Mouse (Mus musculus) heart, postnatal 10 days (tissue): ENCODE results near the gene Mpz. TPM values are rescaled to one million over a fixed set of nuclear protein-coding genes. Genes with fewer than 3 reads are reported as not detected.

Experiments used
- DNase-seq, 2 experiments: peaks; one replicate each; pipeline ENCODE4 v3.0.0; 2021
- intact Hi-C: fragments of 180-260 bp; cut with DNase I; formaldehyde crosslinking; loops from one replicate; pipeline ENCODE4 v1.15.1; 2025
- total RNA-seq, 2 experiments: library from RNA; stranded (reverse); gene quantifications; 2 replicates each; pipeline ENCODE4 v1.2.3; 2021

The Mpz gene
- 10 to 100 TPM; 11.0 to 18.1 TPM for total RNA-seq

DNA sequence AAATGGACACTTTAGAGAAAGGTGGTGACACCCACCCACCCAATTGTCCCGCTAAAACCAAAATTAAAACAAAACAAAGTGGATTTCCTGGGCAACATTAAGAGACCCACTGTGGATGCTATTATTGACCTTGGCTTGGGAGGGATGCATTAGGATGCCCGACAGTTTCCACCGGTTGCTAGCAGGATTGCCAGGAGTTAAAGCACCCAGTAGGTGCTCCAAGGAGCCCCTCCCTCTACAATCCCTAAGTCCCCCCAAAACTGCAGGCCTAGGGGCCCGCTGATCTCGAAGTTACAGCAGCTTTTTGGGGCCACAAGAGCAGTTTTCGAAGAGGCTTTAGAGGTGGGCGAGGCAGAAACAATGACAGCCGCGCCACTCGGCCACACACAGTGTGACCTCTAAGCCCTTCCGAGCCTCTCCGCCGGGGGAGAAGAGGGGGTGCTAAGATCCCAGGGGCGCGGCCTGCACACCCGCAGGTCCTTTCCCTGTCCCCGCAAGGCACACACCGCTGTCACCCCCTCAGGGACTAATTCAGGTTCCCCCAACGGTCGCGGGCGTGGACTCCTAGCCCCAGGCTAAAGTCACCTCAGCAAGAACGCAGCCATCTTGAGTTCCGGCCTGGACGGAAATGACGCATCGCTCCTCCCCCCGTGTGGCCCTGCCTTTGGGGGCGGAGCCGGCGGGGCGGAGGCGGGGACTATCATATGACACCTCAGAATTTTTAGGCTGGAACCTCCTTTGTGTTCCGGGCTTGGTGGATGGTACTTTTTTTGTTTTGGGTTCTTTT, at the start of gene Mpz, which contains the start of gene Sdhc:
Gene Mpz, plus strand, starts transcription at position 738 of the 787 bp plus-strand sequence.
Gene Sdhc, minus strand, starts transcription at position 630 of the 787 bp plus-strand sequence.
- intact Hi-C loops = no loop called here

DNA sequence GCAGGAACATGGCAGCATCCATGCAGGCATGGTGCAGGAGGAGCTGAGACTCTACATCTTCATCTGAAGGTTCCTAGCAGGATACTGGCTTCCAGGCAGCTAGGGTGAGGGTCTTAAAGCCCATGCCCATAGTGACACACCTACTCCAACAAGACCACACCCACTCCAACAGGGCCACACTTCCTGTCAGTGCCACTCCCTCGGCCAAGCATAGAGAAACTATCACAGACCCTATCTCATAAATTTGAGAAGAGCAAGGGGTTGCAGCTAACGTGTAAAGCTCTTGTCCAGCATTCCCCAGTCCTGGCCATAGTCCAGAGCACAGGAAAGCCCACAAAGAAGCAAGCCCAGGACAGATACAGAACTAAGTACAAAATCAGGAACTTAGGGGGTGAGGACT, 49.5 kb upstream of the Mpz start:
- DNase-seq = no peak
- intact Hi-C loops = no loop called here

More for the DNA sequence above, at the start of gene Mpz, which contains the start of gene Sdhc:
- peak; percentile 96 to 98 for DNase-seq

DNA sequence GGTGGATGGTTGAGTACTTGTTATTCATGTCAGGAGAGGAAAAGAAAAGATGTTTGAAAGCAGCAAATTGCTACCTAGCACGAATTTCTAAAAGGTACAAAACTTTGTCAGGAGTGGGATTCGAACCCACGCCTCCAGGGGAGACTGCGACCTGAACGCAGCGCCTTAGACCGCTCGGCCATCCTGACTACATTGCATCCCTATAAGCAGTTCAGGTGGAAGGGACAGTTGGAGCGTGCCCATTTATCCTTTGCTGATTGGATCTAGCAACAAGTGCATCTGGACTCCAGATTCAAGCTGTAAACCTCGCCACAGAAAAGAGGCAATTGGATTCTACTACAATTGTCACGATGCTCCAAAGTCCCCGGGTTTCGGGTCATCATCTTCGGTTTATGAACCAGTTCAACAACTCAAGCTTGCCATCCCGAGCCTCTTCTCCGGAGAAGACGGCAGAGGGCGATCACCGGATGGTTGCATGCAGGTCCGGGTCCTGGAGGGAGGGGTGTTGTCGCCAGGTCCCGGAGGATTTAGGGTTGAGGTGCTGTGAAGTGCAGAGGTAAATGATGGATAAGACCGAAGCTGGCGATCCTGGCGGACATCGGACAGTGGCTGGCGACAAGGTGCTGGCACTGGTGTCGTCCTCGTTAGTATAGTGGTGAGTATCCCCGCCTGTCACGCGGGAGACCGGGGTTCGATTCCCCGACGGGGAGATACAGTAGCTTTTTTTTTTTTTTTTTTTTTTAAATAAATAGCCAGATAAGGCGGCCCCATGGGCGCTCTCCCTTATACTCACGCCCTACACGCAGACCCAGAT, 48.6 kb upstream of the Mpz start:
- peak; percentile 91 to 92 for DNase-seq
- intact Hi-C loops = loop anchor here (1.0 kb wide), 1 partner anchor 64 kb away; no protein-coding TSS in a partner anchor

DNA sequence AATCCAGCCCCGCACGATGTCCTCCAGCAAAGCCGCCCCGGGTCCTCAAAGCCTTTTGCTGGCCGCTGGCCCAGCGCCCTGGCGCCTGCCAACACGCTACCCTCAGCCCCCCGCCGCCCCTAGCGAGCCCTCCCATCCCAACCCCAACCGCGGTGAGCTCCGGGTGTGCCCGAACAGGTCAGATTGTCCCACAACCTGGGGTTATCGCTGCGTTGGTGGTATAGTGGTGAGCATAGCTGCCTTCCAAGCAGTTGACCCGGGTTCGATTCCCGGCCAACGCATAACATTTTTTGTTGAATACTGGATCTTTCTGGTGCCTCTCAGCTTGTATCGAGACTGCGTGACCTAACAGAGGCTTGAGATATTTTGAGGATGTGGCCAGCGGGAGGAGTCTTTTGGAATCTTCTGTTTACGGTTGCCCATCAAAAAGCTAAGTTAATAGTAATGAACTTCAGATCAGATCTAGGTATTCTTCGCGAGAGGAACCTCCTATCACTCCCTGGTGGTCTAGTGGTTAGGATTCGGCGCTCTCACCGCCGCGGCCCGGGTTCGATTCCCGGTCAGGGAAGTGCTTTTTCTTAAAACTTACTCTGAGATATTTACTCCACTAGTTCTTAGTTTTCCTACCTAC, 47.8 kb upstream of the Mpz start:
- DNase-seq = peak; percentile 89 to 90
- intact Hi-C loops = loop anchor here (1.0 kb wide), 1 partner anchor 64 kb away; no protein-coding TSS in a partner anchor

DNA sequence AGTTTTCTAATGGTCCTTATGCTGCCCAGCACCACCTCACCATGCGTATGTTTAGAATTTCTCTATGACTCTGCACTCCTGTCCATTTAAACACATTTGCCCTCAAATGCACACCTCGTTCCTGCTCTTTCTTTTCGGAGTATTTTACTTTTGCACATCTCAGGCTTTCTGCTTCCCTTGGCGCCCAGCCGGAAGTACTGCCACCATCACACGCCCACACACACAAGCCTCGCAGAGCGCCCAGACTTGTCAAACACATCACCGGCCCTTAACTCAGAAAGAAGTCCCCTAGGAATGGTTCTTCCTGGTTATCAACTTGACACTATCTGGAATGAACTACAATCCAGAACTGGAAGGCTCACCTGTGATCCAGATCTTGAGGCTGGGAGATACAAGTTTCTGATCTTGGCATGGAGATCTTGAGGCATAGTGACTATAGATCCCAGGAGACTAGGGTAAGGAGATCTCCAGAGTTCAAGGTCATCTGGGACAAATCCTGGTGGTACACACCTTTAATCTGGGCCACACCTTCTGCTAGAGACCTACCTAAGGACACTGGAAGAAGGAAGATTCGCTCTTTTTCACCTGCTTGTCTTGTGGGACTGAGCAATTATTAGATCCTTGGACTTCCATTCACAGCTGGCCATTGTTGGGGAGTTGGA, 47.2 kb upstream of the Mpz start:
- DNase-seq = no peak
- intact Hi-C loops = no loop called here

DNA sequence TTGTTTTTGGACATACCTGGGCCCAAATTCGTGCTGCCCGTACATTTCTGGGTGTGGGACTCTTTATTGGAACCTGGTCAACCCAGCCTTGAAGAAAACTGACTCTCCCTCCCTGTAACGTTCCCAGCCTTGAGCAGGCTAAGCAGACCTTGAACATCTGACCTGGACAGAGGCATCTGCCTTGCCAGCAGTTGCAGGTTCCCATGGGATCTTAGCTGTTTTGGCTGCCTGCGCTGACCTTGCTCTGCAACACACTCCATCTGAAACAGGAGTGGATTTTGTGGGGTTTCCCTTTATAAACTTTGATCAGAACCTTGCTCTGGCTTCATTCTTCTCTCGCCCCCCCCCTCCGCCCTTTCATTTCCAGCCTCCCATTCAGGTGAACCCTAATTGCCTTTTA, 45.3 kb upstream of the Mpz start:
- DNase-seq = no peak
- intact Hi-C loops = no loop called here

DNA sequence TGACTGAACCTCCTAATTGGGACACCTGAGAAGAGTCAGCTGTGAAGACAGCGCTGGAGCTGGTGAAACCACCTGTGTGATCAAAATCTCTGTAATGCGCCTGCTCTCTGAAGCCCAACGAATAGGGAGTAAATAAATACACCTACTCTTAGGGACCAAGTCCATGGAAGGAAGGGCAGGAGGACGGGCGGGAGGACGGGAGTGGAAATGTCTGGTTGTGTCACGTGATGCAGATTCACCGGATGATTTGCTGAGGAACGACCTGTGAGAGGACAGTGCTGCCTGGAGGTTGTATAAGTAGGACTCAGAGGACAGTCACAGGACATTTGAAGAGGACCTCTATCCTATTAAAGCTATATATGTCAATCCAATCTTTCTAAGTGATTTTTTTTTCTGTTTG, 40.9 kb upstream of the Mpz start:
- no peak for DNase-seq
- intact Hi-C loops = loop anchor here (5.0 to 10.0 kb wide), 3 partner anchors 175 to 365 kb away; partner anchors contain the start of genes Ppox and Usp21

DNA sequence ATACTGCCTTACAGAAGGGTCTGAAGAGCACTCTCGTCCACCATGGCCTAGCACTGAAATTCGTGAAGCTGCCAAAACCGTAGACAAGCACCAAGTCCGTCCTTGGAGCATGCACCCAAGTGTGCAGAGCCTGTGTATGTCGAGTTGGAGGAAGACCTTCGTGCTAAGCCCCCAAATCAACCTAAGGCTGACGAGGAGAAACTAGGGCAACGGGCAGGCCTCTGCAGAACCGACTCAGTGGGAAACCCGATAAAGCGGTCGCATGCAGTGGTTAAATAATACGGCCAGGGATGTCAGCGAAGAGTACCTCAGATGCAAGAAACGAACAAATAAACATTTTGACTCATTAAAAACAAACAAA, 39.9 kb upstream of the Mpz start:
- DNase-seq = no peak
- intact Hi-C loops = loop anchor here (5.0 to 10.0 kb wide), 3 partner anchors 174 to 364 kb away; partner anchors contain the start of genes Ppox and Usp21

DNA sequence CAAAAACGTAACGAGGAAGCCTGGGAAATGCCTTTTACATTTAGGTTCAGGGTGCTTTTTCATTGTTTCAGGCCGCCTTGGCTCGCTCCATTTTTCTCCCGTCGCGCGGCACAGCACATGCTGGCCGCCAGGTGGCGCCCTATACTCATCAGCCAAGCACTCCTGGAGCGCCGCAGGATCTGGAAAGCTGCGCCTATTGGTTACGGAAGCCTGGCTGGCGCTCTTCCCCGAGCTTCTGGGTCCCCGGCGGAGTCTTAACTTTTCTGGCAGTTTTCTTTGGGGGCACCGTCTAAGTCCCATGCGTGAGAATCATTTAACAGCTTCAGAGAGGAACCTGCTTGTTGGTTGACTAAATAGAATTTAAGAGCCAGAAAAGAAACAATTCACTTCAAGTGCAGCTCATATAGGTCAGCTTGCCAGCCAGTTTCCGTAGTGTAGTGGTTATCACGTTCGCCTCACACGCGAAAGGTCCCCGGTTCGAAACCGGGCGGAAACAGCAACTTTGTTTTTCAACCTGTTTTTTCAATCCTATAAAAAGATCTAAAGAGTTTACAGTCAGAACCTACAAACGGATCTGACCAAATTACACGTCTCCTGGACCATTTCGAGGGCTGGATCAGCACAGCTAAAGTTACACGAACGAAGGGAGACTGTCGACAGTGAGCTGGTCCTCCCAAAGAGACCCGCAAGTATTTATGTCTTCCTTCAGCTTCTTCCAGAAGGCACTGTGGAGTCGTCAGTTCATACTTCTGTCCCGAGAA, 39.3 kb upstream of the Mpz start:
- intact Hi-C loops = loop anchor here (5.0 to 10.0 kb wide), 3 partner anchors 174 to 364 kb away; partner anchors contain the start of genes Ppox and Usp21
- peak; percentile 95 to 96 for DNase-seq

DNA sequence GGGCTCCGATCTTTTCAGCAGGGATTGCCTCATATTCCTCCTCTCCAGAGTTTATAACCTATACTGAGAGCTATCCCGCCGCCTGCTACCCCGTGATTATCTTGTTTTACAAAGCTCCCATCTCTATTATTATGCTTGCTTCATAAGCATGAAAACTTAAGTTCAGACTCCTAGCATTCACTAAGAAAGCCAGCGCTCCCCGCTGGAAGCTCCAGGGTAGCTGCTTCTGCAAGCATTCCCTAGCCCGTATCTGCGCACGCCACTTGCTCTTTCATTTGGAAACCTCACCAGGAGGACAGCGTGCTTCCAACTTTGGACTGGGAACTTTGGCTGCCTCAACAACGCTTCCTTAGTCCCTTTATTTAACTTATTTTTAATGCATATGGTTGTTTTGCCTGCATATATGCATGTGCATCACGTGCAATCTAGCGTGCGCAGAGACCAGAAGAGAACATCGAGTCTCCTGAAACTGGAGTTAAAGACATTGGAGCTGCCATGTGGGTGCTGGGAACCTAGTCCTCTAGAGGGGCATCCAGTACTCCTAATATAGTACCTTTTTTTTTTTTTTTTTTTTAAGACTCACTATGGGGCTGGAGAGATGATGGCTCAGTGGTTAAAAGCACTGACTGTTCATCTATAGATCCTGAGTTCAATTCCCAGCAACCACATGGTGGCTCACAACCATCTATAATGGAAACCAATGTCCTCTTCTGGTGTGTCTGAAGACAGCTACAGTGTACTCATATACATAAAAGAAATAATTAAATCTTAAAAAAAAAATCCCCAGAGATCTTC, 38.5 kb upstream of the Mpz start:
- peak; percentile 63 to 74 for DNase-seq
- intact Hi-C loops = loop anchor here (5.0 to 10.0 kb wide), 3 partner anchors 173 to 363 kb away; partner anchors contain the start of genes Ppox and Usp21

DNA sequence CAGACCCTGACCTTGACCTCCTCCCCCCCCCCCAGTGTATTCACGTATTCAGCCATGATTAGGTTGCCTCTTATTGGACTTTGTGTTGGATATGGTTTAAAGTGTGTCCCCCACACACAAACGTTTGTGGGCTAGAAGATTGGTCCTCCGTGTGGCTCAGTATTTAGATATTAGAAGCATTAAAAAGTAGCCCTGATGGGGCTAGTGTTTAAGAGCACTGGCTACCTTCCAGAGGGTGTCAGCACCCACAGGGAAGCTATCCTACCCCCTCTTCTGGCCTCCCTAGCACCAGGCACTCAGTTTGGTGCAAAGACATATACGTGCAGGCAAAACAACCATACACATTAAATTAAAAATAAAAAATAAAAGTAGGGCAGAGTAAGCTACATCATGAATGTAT, 37.5 kb upstream of the Mpz start:
- DNase-seq = no peak

DNA sequence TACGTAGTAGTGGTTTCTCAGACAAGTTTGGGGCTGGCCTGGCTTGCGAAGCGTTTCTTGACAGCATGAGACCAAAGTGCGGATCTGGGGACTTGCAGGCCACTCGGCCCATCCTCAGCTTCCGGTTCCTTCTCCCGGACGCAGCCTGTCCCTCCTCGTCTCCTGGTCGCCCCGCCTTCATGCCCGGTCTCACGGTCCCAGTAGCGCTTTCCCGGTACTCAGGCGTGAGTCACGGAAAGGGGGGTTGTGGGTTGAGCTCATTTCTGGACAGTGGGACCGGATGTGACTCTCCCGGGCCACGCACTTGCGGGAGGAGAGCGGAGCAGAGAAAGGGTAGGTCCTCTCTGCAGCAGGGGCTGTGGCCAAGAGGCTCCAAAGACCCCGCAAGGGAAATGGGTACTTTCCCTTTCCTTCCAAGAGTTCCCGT, 36.6 kb upstream of the Mpz start, which contains the start of gene Cfap126:
Gene Cfap126, plus strand, starts transcription at position 46 of the 427 bp plus-strand sequence.
- intact Hi-C loops = loop anchor here (5.0 to 10.0 kb wide), 3 partner anchors 171 to 361 kb away; partner anchors contain the start of genes Ppox and Usp21
- DNase-seq = peak; percentile 89 to 91

More for the DNA sequence above, 37.5 kb upstream of the Mpz start:
- intact Hi-C loops = loop anchor here (5.0 to 10.0 kb wide), 3 partner anchors 172 to 362 kb away; partner anchors contain the start of genes Ppox and Usp21

DNA sequence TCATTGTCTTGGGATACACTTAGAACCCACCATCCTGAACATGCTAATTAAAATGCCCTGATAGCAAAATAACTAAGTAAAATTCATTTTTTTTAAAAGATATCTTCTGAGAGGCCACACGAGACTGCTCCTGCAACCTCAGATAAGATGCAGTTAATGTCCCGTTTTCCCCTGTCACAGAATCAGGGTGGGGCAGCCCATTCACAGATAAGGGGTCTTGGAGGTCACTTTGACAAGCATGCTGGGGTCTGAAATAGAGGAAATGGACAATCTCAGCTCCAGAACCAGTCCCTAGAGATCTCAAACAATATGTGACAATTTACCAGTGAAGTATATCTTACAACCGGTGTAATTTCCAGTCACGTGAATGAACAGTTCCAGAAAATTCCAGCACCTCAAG, 34.2 kb upstream of the Mpz start:
- intact Hi-C loops = loop anchor here (1.0 to 10.0 kb wide), 4 partner anchors 106 to 359 kb away; partner anchors contain the start of genes Ppox, Tomm40l and Usp21
- no peak for DNase-seq

DNA sequence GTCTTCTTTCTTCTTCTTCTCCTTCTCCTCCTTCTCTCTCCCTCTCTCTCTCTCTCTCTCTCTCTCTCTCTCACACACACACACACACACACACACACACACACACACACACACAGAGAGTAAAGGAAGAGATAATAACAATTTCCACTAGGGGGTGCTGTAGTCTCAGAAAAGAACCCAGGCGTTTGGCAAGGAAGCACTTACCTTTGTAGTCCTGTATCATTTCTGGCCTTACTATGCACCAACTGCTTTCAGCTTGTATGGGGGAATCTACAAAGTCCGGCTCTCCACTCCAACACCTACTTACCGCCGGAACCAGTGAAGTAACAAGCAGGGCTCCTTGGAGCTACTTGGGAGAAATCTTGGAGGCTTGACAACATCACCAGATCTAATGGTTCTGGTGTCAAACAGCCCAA, 32.2 kb upstream of the Mpz start:
- peak; percentile 82 to 88 for DNase-seq
- intact Hi-C loops = loop anchor here (2.0 to 10.0 kb wide), 4 partner anchors 119 to 357 kb away; partner anchors contain the start of genes Ppox and Usp21

DNA sequence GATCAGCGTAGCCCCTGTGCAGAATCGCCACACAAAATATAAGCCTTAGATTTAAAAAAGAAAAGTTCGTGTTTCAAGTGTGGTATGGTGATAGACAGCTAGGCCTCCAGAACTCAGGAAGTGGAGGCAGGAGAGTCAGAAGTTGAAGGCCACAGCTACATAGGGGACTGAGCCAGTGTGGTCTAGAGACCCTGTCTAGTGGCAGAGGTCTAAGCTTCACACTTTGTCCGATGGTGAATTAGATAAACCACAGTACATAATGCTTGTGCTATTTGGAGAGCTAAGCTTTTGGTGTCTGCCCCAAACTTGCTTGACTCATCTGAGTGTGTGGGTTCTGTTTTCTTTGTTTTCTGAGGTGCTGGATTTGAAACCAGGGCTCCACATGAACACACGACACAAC, 31.5 kb upstream of the Mpz start:
- intact Hi-C loops = loop anchor here (2.0 to 10.0 kb wide), 4 partner anchors 118 to 356 kb away; partner anchors contain the start of genes Ppox and Usp21
- DNase-seq = no peak

DNA sequence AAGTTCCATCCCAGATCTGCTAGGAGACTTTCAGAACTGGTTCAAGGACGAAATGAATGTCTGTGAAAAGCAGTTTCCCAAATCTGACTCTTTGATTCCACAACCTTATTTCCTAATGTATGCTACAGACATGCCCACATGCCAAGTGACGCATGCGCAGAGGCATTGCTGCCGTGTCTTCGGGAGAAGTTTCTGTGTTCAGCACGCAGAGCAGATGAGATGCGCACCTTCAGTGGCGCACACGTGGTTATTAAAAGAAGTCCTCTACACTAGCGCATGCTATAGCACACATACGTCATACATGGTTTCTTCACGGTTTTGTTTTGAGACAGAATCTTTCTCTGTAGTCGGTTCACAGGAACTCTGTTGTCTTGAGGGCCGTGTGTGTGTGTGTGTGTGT, 31.1 kb upstream of the Mpz start:
- DNase-seq = no peak
- intact Hi-C loops = loop anchor here (2.0 to 10.0 kb wide), 4 partner anchors 118 to 355 kb away; partner anchors contain the start of genes Ppox and Usp21

DNA sequence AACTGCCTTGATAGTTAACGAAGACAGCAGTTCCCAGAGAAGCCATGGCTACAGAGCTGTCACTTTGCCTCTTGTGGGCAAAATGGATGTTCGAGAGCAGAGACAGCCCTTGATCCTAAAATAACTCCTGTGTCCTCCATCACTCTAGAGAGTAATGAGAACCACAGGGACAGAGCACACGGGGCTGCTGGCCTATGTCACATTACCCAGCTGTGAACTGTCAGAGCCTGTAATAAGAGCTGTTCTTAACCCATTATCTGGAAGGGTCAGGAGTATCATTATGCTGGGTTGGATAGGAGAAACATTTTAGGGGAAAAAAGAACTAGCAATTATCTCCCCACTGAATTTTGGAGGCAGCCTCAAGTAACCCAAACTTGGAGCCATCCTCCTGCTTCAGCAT, 29.6 kb upstream of the Mpz start:
- intact Hi-C loops = loop anchor here (5.0 kb wide), 1 partner anchor 36 kb away; no protein-coding TSS in a partner anchor

DNA sequence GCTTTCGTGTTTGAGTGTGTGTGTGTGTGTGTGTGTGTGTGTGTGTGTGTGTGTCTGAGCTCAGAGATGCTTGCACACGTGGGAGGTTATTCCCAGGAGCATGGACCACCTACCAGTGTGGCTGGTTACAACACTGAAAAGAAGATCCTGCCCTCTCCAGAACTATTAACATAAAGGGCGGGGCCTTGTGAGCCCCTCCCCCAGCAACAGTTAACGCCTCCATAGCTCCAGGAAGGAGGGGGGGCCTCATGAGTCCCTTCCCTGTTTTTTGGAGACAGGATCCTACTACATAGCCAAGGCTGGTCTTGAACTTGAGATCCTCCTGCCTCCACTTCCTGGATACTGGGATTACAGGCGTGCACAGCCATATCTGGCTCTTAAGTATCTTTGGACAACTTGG, 28.7 kb upstream of the Mpz start:
- intact Hi-C loops = loop anchor here (5.0 kb wide), 1 partner anchor 35 kb away; no protein-coding TSS in a partner anchor

More for the DNA sequence above, 29.6 kb upstream of the Mpz start:
- DNase-seq = no peak

More for the DNA sequence above, 28.7 kb upstream of the Mpz start:
- no peak for DNase-seq
